Mouse (Mus musculus) right cerebral cortex, adult 2 months (tissue): ENCODE measurements around the gene Ick.

Source experiments
- DNase-seq, 2 experiments: peaks; one replicate each; pipeline ENCODE4 v3.0.0; 2021 to 2022; ENCODE audit warnings: low spot score in 2 of 2

Gene Ick

DNA sequence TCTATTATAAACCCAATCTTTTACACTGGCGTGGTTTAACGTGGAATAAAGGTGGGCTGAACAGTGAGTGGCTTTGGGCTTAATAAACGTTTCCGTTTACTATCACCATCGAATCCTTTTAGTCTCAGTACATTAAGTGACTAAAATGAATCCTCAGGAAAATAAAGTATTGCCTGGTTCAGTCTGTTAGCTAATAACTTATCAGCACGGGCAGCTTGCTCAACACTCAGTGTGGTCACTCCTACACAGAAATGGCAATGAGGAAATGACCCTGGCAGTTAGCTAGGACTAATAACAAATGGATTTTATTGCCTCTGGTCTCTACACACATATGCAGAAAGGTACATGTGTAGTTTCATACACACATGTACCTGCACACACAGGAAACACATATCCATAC lies 4.0 kb upstream of the Ick start:
- no peak for DNase-seq

DNA sequence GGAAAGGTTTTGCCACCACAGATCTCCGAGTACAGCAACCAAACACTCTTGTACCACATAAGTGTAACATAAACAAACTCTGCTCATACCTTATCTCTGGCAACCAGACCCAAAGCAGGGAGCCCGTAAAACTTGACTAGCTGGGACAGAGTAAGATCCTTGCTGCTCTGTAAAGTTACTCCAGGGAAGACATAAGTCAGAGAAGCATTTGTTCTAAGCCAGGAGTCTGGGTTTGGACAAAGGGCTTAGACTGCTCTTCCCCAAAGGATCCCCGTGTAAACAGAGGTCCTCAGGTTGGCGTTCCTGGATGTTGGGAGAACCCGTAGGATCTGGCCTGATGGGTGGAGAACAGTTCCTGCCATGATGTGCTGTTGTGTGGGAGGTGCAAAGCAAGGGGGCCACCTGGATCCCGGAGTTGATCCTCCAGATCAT lies 3.5 kb upstream of the Ick start:
- DNase-seq: no peak

DNA sequence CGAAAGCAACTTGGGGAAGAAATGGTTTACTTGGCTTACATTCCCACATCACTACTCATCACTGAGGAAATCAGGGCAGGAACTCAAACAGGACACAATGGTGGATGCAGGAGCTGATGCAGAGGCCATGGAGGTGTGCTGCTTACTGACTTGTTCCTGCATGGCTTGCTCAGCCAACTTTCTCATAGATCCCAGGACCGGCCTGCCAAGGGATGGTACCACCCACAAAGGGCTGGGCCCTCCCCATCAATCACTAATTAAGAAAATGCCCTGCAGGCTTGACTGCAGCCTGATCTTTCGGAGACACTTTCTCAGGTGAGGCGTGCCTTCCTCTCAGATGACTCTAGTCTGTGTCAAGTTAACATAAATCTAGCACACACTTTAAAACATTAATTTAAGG lies 2.2 kb upstream of the Ick start:
- no peak for DNase-seq

DNA sequence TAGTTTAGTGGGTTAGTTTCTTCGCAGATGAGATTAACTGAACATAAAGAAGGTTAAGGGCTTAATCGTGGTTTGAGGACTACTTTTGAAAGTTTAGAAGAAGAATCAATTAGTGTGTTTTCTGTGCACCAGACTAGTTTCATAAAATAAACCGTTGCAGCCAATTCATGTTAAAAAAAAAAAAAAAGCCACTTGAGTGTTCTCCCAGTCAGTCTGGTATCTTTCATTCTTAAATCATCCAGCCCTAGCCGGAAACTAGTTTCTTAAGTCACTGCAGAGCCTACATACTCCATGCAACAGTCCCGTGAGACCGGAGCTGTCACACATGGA lies 1.4 kb upstream of the Ick start:
- no peak for DNase-seq

DNA sequence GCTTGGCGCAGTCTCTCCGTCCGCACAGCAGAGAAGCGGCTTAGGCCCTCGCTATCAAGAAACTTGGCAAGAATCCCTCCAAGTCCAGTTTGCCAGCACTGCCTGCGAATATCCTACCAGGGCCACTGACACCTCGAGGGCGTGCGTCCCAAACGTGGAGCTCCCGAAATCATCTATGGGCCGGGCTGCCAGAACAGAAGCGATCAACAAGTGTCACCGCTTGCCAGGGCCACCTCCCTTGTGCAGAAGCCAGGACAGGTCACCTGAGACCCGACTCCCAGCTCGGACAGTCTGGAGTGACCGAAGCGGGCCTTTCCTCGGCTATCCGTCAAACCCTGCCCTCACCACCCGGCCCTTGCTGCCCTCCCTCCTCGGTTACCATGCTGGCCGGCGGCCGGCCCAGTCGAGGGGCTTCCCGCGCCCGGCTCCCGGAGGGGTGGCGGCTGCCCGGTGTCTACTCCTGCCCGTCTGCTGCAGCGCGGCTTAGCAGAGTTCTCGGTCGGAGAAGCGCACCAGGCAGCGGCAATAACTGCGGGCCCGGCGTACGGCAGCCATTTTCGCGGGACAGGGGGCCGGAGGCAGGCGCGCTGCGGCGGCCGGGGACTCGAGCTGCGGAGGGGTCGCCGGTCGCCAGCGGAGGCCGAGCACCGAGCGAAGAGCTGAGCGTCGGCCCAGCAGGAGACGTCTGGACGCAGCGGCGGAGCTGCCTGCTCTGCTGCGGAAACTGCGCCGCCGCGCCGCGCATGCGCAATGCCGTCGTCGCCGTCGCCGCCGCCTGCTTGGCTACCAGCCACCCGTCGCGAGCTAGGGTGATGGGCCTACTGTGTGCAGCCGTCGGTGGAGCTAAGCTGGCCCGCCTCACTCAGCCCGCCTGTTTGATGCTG lies 838 bp upstream of the Ick start:
- DNase-seq: peak; percentile 74 to 79

DNA sequence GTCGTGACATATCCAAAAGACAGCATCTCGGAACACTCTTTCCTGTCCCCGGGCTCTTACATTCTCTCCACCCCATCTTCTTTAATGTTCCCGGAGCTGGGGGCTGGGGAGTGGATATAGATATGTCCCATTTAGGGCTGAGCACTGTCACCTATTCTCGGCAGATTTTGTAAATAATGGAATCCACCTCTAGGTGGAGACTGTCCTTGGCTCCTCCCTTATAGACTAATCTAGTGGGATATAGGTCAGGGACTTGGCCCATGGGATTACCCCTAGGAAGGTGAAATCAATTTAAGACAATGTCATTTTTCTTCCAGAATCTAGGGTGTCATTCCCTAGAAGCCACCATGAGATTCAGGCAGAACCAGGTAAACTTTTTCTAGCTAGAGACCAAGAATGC lies 664 bp downstream of the Ick start:
- DNase-seq: no peak

DNA sequence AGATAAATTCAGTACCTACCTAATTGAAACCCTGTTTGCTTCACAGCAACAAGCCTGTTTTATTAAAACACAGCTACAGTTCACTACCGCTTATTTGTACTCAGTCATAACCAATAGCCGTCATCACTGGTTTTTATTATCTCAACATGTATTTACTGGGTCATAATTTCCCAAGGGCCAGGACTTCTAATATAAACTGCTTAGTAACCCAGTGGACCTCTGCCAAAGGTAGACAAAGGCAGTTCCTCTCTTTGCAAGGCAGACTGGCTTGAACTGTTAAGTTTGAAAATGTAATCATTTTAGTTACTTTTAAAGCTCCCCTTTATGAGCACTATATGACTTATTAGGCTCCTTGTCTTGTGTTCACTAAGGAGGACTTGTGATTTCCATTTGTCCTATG lies 2.5 kb downstream of the Ick start:
- no peak for DNase-seq

DNA sequence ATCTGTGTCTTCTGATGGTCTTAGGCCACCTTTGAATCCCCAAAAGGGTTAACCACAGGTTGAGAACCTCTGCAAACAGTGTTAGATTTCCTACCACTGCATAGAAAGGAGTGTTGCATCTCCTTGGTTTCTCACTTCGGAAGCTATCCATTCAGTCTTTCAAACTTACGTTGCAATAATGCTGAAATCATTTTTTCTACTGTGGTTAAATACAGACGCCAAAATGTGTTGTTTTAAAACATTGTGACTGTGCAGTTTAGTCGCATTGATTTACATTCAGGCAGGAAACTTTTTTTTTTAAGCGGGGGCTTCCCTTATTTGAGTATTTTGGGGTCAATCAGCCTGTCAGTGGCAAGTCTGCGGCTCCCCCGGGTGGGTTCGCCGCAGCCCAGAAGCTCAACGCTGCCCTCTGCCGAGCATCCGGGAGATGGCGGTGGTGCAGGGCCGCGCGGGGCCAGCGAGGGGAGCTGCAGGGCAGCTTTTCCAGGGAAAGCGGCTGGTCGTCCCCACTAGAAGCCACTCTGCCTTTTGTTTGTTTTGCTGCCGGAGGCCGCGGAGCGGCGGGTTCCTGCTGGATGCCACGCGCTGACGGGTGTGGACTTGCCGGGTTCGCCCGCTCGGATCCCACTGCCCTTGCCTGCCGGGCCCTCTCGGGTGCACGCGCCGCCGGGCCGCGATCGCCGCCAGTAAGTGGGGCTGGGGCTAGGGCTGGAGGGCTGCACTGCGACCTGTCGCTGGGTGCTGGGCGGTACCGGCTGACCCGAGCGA lies 4.0 kb downstream of the Ick start:
- DNase-seq: peak; percentile 94 to 95

DNA sequence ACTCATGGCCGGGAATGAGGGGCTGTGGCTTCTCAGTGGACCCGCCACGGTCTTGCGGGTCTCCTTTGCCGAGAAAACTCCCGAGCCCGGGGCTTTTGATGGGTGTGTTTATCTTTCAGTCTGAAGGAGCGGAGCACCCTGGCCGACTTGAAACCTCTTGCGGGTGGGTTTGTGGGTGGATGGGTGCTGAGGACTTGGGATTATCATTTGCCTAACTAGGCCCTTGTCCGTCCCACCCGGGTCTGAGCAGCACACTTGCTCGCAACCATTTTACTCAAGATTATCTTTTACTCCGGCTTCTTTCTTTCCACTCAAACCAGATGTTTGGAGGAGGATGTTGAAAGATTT lies 4.5 kb downstream of the Ick start:
- no peak for DNase-seq

DNA sequence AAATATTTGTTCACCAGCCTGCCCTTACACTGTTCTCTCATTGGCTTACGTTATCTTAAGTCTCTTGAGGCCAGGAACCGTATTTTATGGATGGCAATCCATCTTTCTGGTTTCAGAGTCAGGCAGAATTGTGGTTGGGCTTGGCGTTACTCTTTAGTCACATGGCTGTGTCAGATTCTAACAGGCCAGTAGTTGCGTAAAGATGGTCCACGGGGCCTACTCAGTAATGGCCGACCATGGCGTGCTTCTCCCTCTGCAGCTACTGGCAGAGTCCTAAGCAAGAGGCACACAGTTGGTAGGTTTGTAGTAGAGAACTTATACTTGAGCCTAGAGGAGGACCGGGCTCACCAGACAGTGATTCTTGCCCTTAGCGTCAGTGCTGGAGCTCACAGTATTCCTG lies 6.8 kb downstream of the Ick start:
- no peak for DNase-seq

DNA sequence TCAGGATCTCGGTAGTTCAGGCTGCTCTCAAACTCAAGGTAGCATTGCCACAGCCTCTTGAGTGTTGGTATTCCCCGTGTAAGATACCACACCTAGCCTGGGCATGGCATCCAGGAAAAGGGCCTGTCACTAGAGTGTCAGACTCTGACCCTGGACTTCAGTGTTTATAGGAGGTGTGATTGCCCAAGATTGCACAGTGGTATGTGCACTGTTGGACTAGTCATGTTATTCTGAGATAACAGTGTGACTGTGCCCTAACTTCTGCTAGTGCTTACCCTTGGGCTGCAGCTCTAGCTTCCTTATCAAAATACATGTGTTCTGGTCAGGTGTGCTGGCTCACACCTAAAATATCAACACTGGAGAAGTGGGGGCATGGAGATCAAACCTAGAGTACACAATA lies 8.7 kb downstream of the Ick start:
- no peak for DNase-seq

DNA sequence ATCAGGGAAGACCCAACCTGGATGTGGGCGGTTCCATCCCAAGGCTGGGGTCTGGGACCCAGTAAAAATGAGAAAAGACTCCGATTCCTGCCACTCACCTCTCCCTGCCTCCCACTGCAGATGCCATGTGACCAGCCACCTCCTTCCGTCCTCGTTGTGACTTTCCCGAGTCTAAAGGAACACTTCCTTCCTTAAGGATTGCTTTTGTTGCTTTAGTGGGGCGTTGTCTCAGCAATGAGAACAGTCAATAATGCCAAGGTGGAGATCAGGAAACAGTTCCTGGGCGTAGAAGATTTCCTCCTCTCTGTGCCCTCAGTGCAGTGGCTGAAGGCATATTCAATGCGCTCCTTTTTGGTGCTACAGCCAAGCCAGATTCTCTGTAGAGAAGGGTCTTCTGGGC lies 12.4 kb downstream of the Ick start:
- no peak for DNase-seq

DNA sequence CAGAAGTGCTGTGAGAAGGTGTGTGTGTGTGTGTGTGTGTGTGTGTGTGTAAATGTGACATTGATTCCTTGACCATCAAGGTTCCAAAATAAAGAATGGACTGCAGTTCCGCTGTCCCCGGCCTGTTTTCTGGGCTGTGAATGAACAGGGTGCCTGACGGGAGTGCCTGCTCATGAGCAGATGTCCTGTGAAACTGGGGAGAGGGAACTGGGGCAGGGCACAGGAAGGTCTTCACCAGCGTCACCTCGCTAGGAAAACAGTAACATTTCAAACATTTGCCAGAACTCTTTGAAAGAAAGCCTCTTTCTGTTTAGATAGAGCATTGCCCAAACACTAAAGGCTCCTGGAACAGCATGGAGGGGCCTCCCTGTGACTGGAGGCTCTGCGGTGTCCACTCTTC lies 13.0 kb downstream of the Ick start:
- DNase-seq: no peak

DNA sequence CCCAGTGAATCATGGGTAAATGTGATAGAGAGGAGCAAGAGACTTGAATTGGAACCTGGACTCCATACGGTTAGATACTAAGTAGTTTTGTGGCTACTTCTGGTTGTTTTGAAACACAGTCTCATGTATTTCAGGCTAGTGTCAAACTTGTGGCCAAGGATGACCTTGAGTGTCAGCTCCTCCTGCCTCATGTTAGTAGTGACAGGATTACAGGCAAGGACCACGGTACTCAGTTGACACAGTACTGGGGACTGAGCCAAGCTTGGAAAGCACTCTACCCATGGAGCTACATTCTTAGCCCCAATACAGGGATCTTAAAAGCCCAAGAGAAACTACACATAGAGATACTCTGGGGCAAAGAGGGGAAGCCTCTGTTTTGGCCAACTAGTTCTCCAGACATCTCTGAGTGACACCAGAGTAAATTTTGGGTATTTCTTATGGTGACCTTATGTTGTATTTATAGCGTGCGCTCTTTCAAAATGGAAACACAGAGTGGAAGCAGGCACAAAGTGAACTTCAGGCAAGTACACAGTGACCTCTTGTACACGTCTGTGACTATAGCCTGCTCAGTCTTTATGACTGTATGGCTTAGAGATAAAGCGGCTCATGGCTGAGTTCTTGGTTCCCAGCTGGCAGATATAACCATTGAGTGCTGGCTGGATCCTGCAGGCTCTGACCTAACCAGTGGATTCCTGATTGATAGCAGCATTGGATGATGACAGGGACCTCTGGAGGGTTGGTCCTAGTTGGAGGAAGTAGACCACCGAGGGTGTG lies 14.1 kb downstream of the Ick start:
- DNase-seq: no peak

DNA sequence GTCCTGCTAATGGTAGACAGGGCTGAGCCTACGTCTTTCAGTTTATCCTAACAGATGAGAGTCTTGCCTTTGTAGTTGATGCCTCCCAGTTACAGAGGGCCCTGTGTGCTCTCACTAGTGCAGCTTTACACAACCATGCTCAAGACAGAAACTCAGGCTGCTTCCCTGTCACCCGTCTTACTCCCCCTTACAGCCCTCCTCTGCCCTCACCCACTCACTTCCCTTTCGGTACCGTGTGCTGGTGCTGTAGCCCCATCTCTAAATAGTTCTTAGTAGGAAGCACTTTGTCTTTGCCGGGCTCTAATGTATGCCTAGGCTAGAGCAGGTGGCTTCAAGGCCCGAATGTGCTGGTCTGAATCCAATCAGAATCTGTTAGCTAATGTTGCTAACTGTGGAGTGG lies 15.3 kb downstream of the Ick start:
- no peak for DNase-seq

DNA sequence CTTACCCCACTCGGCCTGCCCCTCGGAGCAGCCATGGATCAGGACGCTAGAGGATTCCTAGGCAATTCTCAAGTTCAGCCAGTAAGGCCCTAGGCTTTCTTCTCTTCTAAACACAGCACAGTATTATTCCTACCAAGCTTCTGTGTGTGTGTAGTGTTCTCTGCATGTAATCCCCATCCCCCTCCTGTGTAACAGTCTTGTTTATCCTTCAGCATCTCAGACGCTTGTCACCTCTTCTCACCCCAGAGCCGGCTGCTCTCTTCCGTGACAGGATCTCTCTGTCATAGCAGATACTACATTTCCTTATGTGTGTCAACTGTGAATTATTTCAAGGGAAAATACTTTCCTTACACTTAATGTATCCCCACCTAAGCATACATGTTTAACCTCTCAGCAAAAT lies 17.0 kb downstream of the Ick start:
- DNase-seq: no peak

DNA sequence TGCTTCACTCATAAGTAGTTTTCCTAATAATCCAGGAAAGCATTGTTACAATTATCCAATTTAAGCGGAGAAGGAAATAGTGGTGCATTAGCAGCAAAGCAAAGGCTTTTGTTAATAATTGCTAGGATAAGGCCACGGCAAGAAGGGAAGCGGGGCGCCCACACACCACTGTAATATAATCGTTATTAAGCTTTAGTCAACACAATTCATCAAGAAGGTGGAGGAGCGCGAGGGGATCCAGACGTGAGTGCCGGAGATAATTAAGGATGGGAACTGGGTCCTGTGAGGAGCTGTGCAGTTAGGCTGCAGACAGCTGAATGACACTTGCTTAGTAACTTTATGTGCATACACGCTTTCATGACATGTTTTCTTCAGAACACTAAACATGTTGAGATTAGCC lies 17.7 kb downstream of the Ick start:
- no peak for DNase-seq

DNA sequence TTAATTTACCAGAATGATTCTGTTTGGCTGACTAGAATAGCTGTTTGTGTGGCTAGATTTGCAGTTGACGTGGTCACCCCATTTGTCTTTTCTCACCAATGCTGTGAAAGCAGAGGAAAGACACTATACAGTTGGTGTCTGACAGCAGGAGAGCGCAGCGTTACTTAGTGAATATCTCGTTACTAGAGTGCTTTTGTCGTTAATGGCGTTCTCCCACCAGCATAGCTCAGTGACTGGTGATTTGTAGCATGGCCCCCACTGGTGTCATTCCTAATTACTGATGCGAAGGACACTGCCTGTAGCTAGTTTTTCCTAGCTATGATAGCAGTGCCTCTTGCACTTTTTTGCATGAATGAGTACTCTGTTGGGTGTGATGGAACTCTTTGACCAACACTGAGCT lies 26.7 kb downstream of the Ick start:
- DNase-seq: no peak

DNA sequence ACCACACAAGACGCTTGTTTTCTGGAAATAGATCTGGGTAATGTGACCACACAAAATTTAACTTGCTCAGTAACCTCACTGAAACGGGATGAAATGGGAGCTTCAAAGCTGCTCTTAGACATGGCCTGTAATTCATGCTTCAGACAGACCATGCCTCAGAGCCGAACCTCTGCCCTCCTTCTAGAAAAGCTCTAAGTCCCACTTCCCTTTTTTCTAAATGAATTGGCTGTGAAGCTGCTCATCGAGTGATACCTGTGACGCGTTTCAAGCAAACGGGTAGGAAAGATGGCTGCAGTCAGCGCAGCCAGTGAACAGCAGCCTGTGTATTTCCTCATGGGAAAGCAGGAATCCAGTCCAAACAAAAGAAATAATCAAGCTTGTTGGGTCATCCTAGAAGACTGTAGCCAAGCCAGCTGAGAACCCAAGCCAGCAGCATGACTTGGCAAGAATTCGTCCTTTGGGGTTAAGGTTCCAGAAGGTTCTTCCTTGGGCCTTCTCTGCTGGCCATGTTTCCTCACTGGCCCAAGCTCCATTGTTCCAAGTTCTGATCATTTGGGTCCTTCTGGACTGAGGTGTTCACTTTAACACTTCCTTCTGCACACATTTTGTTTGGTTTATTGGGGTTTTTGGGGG lies 29.2 kb downstream of the Ick start:
- DNase-seq: no peak

DNA sequence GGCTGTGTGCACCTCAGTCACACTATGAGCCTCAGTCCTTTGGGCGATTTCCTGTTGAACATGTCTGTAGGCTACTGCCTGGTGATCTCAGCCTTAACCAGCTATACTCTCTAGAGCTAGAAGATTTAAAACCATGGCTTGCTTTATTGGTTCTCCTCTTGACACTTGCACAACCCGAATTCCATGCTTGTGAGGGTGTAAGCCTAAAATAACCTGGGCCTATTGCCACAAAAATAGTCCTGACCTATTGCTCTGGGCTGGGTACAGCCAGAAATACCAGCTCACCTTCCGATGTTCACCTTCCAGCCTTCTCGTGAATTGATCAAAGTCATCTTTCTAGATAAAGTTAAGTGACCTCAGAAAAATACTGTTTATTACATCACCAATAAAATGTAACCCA lies 30.5 kb downstream of the Ick start:
- DNase-seq: no peak

DNA sequence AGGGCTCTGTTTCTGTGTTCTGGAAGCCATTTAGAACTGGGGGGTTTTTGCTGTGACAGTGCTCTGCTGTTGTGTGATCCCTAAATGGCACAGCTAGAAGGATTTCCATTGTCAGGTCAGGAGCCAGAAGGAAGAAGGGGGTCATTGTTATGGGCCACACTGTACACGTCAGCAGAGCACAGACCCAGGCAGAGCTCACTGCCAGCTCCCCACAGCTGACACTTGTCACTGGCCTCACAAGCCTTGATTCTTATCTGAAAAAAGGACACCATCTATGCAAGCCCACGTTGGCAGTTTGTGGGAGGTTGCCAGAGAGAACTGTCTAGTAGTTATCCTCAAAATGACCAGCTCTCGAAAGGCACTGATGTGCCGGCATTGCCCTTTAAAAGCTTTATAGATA lies 37.1 kb downstream of the Ick start:
- DNase-seq: peak in 1 of 2 experiments; percentile 25

DNA sequence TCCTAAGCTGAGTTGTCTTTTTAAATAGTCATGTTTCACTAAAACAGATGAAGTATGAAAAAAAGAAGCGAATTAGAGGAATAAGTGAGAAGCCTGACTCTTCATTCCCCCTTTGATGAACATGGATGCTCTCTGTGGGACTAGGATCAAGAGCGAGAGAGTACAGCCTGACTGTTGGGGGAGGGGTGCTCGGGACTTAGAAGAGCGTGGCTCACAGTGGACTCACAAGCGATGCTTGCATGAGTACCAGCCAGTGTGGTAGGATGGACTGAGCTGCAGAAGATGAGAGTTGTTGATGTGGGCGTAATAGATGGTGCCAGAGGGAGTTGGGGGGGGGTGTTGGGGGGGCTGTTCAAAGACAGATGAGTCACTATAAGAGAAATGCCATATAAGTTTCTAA lies 37.6 kb downstream of the Ick start:
- peak in 1 of 2 experiments; percentile 34 for DNase-seq
